27 mouse cellular contexts compared by ENCODE assay signal in the genomic region with DNA sequence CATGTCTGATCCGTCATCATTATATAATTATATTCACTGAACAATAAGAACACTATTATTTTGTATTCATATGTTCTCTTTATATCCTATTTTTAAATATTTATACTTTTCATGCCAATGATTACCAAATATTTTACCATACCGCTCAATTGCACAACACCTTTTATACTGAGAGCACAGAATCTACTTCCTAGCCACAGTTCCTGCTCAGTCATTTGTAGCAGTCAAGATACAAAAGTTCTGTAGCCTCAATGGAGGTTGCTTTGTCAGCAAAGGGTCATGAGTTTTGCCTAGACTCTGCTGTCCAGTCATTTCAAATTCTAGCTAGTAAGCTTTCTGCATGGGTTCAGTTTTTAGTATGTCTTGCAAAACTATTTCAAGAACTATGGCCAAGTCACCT. TPM values are rescaled to one million over a fixed set of nuclear protein-coding genes. Genes with fewer than 3 reads are reported as not detected.
DNase-seq lines count a peak whose midpoint lies in the region; ATAC-seq and TF ChIP-seq lines count a peak whose summit lies in the region.
"Had no signal": no experiment of that assay in that cellular context is flagged by ENCODE, and none has a peak within 500 bp of the region (broad histone marks: within the 10 kb centered on the region; RNA-seq: fewer than 3 reads in every experiment).

No protein-coding gene starts in this region.

- 74% methylated on average over 2 of the region's 2 CpGs for WGBS in liver, postnatal 0 days (ENCODE audit: insufficient replicate concordance)
- WGBS in liver, embryonic 12.5 days (ENCODE audit: insufficient replicate concordance), result 75% methylated on average over 2 of the region's 2 CpGs
- 78% methylated on average over 2 of the region's 2 CpGs for WGBS in macrophage (ENCODE audit: missing documents)
- 79% methylated on average over 2 of the region's 2 CpGs for WGBS in heart, embryonic 12.5 days

- no peak for TF ChIP-seq CTCF in liver, postnatal 0 days (IDR thresholded peaks at IDR 0.05; ENCODE audit: low read depth)

- no peaks in the 10 kb centered on the region for H3K36me3 ChIP-seq in liver, postnatal 0 days (replicated peaks; ENCODE audit: insufficient read depth, low read length)
- H3K36me3 ChIP-seq in liver, embryonic 12.5 days, result no peaks in the 10 kb centered on the region
- H3K36me3 ChIP-seq in macrophage (ENCODE audit: inconsistent target), result no peaks in the 10 kb centered on the region
- H3K36me3 ChIP-seq in heart, embryonic 12.5 days, result no peaks in the 10 kb centered on the region
- H3K36me3 ChIP-seq: forebrain, embryonic 10.5 days; heart, embryonic 15.5 days; hindbrain, embryonic 10.5 days; hindbrain, embryonic 13.5 days had no signal

- ATAC-seq in liver, postnatal 0 days, result peak; percentile 36; the same call in 1 of the 2 replicates
- no peak for ATAC-seq in liver, embryonic 12.5 days
- no peak for ATAC-seq in activated CD4-positive, CD25-positive, alpha-beta regulatory T cell, adult 4 months
- ATAC-seq in heart, embryonic 12.5 days (ENCODE audit: insufficient number of reproducible peaks, low FRiP score), result no peak
- ATAC-seq: CD4-positive, CD25-positive, alpha-beta regulatory T cell, adult 4 months; forebrain, embryonic 13.5 days; forebrain, embryonic 16.5 days; hindbrain, embryonic 16.5 days had no signal

- no peak overlapping the region for H3K4me3 ChIP-seq in liver, postnatal 0 days (ENCODE audit: low read depth, low read length)
- H3K4me3 ChIP-seq in liver, embryonic 12.5 days, result no peak overlapping the region
- H3K4me3 ChIP-seq in macrophage (ENCODE audit: inconsistent target), result no peak overlapping the region
- no peak overlapping the region for H3K4me3 ChIP-seq in heart, embryonic 12.5 days
- H3K4me3 ChIP-seq: forebrain, embryonic 10.5 days; forebrain, embryonic 13.5 days; heart, embryonic 15.5 days; hindbrain, embryonic 10.5 days; hindbrain, embryonic 13.5 days had no signal

- H3K79me2 ChIP-seq in macrophage (ENCODE audit: inconsistent target), result no peaks in the 10 kb centered on the region

- peak; percentile 38 for DNase-seq in kidney, adult 9 months
- DNase-seq in kidney, adult 8-10 months, result no peak
- no peak for DNase-seq in liver, postnatal 0 days
- DNase-seq: adrenal gland, adult 8-10 months; adrenal gland, postnatal 25 days; cerebellum, adult 18-20 months; cerebellum, adult 9-10 months; cerebellum, postnatal 14 days; gastrocnemius, postnatal 10 days; gastrocnemius, postnatal 36 days; heart, adult 11 months; heart, postnatal 10 days; heart, postnatal 36 days had no signal

- no peak overlapping the region for H3K4me2 ChIP-seq in liver, postnatal 0 days (ENCODE audit: low read depth, low read length)
- no peak overlapping the region for H3K4me2 ChIP-seq in liver, embryonic 12.5 days
- H3K4me2 ChIP-seq in heart, embryonic 12.5 days, result no peak overlapping the region
- H3K4me2 ChIP-seq: forebrain, embryonic 13.5 days; heart, embryonic 11.5 days; heart, embryonic 15.5 days; hindbrain, embryonic 13.5 days had no signal

- no peak overlapping the region for H3K27ac ChIP-seq in liver, postnatal 0 days (ENCODE audit: low read depth)
- no peak overlapping the region for H3K27ac ChIP-seq in liver, embryonic 12.5 days
- H3K27ac ChIP-seq in macrophage, result peak overlapping the region; percentile 38
- no peak overlapping the region for H3K27ac ChIP-seq in heart, embryonic 12.5 days (ENCODE audit: poor library complexity, severe bottlenecking)
- H3K27ac ChIP-seq: forebrain, embryonic 10.5 days; forebrain, embryonic 13.5 days; heart, embryonic 15.5 days; hindbrain, embryonic 10.5 days; hindbrain, embryonic 13.5 days had no signal

- no peak for TF ChIP-seq EP300 in liver, postnatal 0 days (IDR thresholded peaks at IDR 0.05; ENCODE audit: low read depth)

- no peaks in the 10 kb centered on the region for H3K9me3 ChIP-seq in liver, postnatal 0 days (ENCODE audit: low read length)
- no peaks in the 10 kb centered on the region for H3K9me3 ChIP-seq in liver, embryonic 12.5 days (replicated peaks)
- H3K9me3 ChIP-seq in heart, embryonic 12.5 days (replicated peaks), result no peaks in the 10 kb centered on the region
- H3K9me3 ChIP-seq: forebrain, embryonic 10.5 days; forebrain, embryonic 13.5 days; heart, embryonic 15.5 days; hindbrain, embryonic 10.5 days; hindbrain, embryonic 13.5 days had no signal

- H3K27me3 ChIP-seq in liver, postnatal 0 days (ENCODE audit: insufficient read depth, low read length), result 0 out of 2 replicates have a peak, but pooled peaks cover 2% of the 10 kb centered on the region
- 0 out of 2 replicates have a peak, but pooled peaks cover 6% of the 10 kb centered on the region for H3K27me3 ChIP-seq in liver, embryonic 12.5 days (replicated peaks)
- H3K27me3 ChIP-seq in heart, embryonic 12.5 days (replicated peaks), result 0 out of 2 replicates have a peak, but pooled peaks cover 1% of the 10 kb centered on the region
- H3K27me3 ChIP-seq: forebrain, embryonic 13.5 days had no signal

- H3K4me1 ChIP-seq in liver, postnatal 0 days (ENCODE audit: insufficient read depth), result no peaks in the 10 kb centered on the region
- no peaks in the 10 kb centered on the region for H3K4me1 ChIP-seq in liver, embryonic 12.5 days
- no peaks in the 10 kb centered on the region for H3K4me1 ChIP-seq in heart, embryonic 12.5 days (replicated peaks)
- H3K4me1 ChIP-seq: forebrain, embryonic 10.5 days; forebrain, embryonic 13.5 days; heart, embryonic 15.5 days; hindbrain, embryonic 10.5 days; hindbrain, embryonic 13.5 days had no signal

- H3K9ac ChIP-seq in liver, postnatal 0 days (replicated peaks), result no peak overlapping the region
- H3K9ac ChIP-seq in liver, embryonic 12.5 days, result no peak overlapping the region
- H3K9ac ChIP-seq in heart, embryonic 12.5 days, result no peak overlapping the region
- H3K9ac ChIP-seq: forebrain, embryonic 13.5 days; heart, embryonic 15.5 days; hindbrain, embryonic 13.5 days had no signal

RNA-seq across cellular contexts. Expression of a gene that starts 6.1 kb away (rescaled TPM):
- 0.41 and 0.47 TPM in 2 replicates for polyA plus RNA-seq in liver, postnatal 0 days (2015; fragmentation: Nextera tagmentation; extraction: Ambion mirVana)
- polyA plus RNA-seq in liver, embryonic 12.5 days (2016; fragmentation: Nextera tagmentation; extraction: Ambion mirVana), result 0.71 and 1.1 TPM in 2 replicates
- 1 to 10 TPM in 8 of 26 experiments, under 1 TPM in 11, not detected in 7; 0.21 to 2.3 (median 0.86) TPM for total RNA-seq in macrophage (2018; cell fraction: chromatin; rRNA removed)
- total RNA-seq in macrophage (2018; cell fraction: cytosol; rRNA removed), result under 1 TPM in 20 of 26 experiments, not detected in 6; 0.03 to 0.35 (median 0.10) TPM
- 1 to 10 TPM in 4 of 26 experiments, under 1 TPM in 14, not detected in 8; 0.20 to 1.5 (median 0.52) TPM for total RNA-seq in macrophage (2018; cell fraction: nucleus; rRNA removed)
- 0.13 to 0.41 TPM (median 0.18 TPM) in 3 replicates for polyA plus RNA-seq in macrophage (2018)
- 1 to 10 TPM in 1 of 2 experiments, not detected in 1; 1.5 TPM for polyA plus RNA-seq in activated CD4-positive, CD25-positive, alpha-beta regulatory T cell, adult 4 months (2017; shearing (Covaris generic))
- polyA plus RNA-seq in heart, embryonic 12.5 days (2016; fragmentation: Nextera tagmentation; extraction: Ambion mirVana), result 12.5 and 14.2 TPM in 2 replicates

RNA-seq across cellular contexts. Expression of a gene that starts 6.8 kb away (rescaled TPM):
- polyA plus RNA-seq in liver, postnatal 0 days (2015; fragmentation: Nextera tagmentation; extraction: Ambion mirVana), result 11.2 and 11.3 TPM in 2 replicates
- 14.0 and 15.7 TPM in 2 replicates for polyA plus RNA-seq in liver, embryonic 12.5 days (2016; fragmentation: Nextera tagmentation; extraction: Ambion mirVana)
- total RNA-seq in macrophage (2018; cell fraction: chromatin; rRNA removed), result 10 to 100 TPM in 13 of 26 experiments, 1 to 10 TPM in 13; 1.7 to 51.6 (median 10.3) TPM
- 10 to 100 TPM in 25 of 26 experiments, 1 to 10 TPM in 1; 9.5 to 38.5 (median 30.1) TPM for total RNA-seq in macrophage (2018; cell fraction: cytosol; rRNA removed)
- 10 to 100 TPM in 13 of 26 experiments, 1 to 10 TPM in 13; 4.0 to 55.6 (median 9.8) TPM for total RNA-seq in macrophage (2018; cell fraction: nucleus; rRNA removed)
- polyA plus RNA-seq in macrophage (2018), result 33.9 to 61.1 TPM (median 48.0 TPM) in 3 replicates
- 10 to 100 TPM; 32.3 to 39.5 TPM for polyA plus RNA-seq in activated CD4-positive, CD25-positive, alpha-beta regulatory T cell, adult 4 months (2017; shearing (Covaris generic))
- polyA plus RNA-seq in heart, embryonic 12.5 days (2016; fragmentation: Nextera tagmentation; extraction: Ambion mirVana), result 28.8 and 29.2 TPM in 2 replicates

RNA-seq across cellular contexts. Expression of a gene that starts 25.6 kb away (rescaled TPM):
- 59.9 and 67.3 TPM in 2 replicates for polyA plus RNA-seq in liver, postnatal 0 days (2015; fragmentation: Nextera tagmentation; extraction: Ambion mirVana)
- 60.2 and 66.9 TPM in 2 replicates for polyA plus RNA-seq in liver, embryonic 12.5 days (2016; fragmentation: Nextera tagmentation; extraction: Ambion mirVana)
- total RNA-seq in macrophage (2018; cell fraction: chromatin; rRNA removed), result 10 to 100 TPM in 9 of 26 experiments, 1 to 10 TPM in 15, not detected in 2; 1.1 to 32.0 (median 8.8) TPM
- total RNA-seq in macrophage (2018; cell fraction: cytosol; rRNA removed), result 10 to 100 TPM; 36.1 to 94.0 (median 60.1) TPM
- 10 to 100 TPM in 18 of 26 experiments, 1 to 10 TPM in 8; 3.0 to 37.0 (median 12.6) TPM for total RNA-seq in macrophage (2018; cell fraction: nucleus; rRNA removed)
- 51.6 to 90.6 TPM (median 59.9 TPM) in 3 replicates for polyA plus RNA-seq in macrophage (2018)
- polyA plus RNA-seq in activated CD4-positive, CD25-positive, alpha-beta regulatory T cell, adult 4 months (2017; shearing (Covaris generic)), result 10 to 100 TPM; 77.7 to 89.8 TPM
- polyA plus RNA-seq in heart, embryonic 12.5 days (2016; fragmentation: Nextera tagmentation; extraction: Ambion mirVana), result 110 and 111 TPM in 2 replicates

RNA-seq across cellular contexts. Expression of a gene that starts 40.1 kb away (rescaled TPM):
- 11.1 and 11.5 TPM in 2 replicates for polyA plus RNA-seq in liver, postnatal 0 days (2015; fragmentation: Nextera tagmentation; extraction: Ambion mirVana)
- 33.5 and 34.6 TPM in 2 replicates for polyA plus RNA-seq in liver, embryonic 12.5 days (2016; fragmentation: Nextera tagmentation; extraction: Ambion mirVana)
- 100 to 1,000 TPM in 25 of 26 experiments, 10 to 100 TPM in 1; 96.9 to 295 (median 175) TPM for total RNA-seq in macrophage (2018; cell fraction: chromatin; rRNA removed)
- total RNA-seq in macrophage (2018; cell fraction: cytosol; rRNA removed), result 10 to 100 TPM; 10.2 to 26.8 (median 18.0) TPM
- 100 to 1,000 TPM in 15 of 26 experiments, 10 to 100 TPM in 11; 60.9 to 197 (median 105) TPM for total RNA-seq in macrophage (2018; cell fraction: nucleus; rRNA removed)
- 19.9 to 39.0 TPM (median 38.2 TPM) in 3 replicates for polyA plus RNA-seq in macrophage (2018)
- polyA plus RNA-seq in activated CD4-positive, CD25-positive, alpha-beta regulatory T cell, adult 4 months (2017; shearing (Covaris generic)), result 10 to 100 TPM; 22.8 to 29.8 TPM
- polyA plus RNA-seq in heart, embryonic 12.5 days (2016; fragmentation: Nextera tagmentation; extraction: Ambion mirVana), result 38.7 and 39.5 TPM in 2 replicates

RNA-seq across cellular contexts. Expression of a gene that starts 56.2 kb away (rescaled TPM):
- 0.09 and 0.19 TPM in 2 replicates for polyA plus RNA-seq in liver, postnatal 0 days (2015; fragmentation: Nextera tagmentation; extraction: Ambion mirVana)
- polyA plus RNA-seq in liver, embryonic 12.5 days (2016; fragmentation: Nextera tagmentation; extraction: Ambion mirVana), result 0.26 and 0.41 TPM in 2 replicates
- total RNA-seq in macrophage (2018; cell fraction: chromatin; rRNA removed), result under 1 TPM in 4 of 26 experiments, not detected in 22; 0.25 to 0.92 (median 0.46) TPM
- total RNA-seq in macrophage (2018; cell fraction: cytosol; rRNA removed), result under 1 TPM in 24 of 26 experiments, not detected in 2; 0.05 to 0.36 (median 0.18) TPM
- total RNA-seq in macrophage (2018; cell fraction: nucleus; rRNA removed), result under 1 TPM in 4 of 26 experiments, not detected in 22; 0.22 to 0.61 (median 0.36) TPM
- polyA plus RNA-seq in macrophage (2018), result 0.20 to 0.35 TPM in 2 of 3 replicates, not detected in the other
- polyA plus RNA-seq in activated CD4-positive, CD25-positive, alpha-beta regulatory T cell, adult 4 months (2017; shearing (Covaris generic)), result not detected
- 0.95 and 1.9 TPM in 2 replicates for polyA plus RNA-seq in heart, embryonic 12.5 days (2016; fragmentation: Nextera tagmentation; extraction: Ambion mirVana)
- total RNA-seq: gastrocnemius, postnatal 36 days; MEL had no signal
- polyA plus RNA-seq: CD4-positive, CD25-positive, alpha-beta regulatory T cell, adult 4 months had no signal
